Mouse (Mus musculus) right cerebral cortex, postnatal 4 days (tissue): Measurements from ENCODE around the gene 1810055G02Rik.

Experiments used
- DNase-seq: peaks from one replicate; pipeline ENCODE4 v3.0.0-alpha.2; 2022

The 1810055G02Rik gene

GRCm38 (mm10) chr19:3695471-3695870 lies 12.6 kb upstream of the 1810055G02Rik start:
- DNase-seq = no peak

- DNase-seq = no peak
Measured at GRCm38 (mm10) chr19:3695976-3696375, 12.1 kb upstream of the 1810055G02Rik start.

DNA sequence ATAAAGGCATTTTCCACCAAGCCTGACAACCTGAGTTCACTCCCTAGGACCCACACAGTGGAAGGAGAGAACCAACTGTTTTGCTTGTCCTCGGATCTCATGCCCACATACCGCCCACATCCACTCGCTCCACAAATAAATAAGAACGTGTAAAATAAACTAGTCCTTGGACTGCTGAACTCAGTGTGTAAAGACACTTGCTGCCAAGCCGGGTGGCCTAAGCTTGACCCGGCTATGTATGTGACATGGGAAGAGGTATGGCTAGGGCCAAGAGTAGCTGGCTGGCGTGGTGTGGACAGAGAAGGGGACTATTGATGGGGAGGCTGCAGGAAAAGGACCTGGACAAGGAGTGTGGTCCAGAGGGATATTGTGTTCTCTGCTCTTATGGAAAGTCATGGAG lies 10.1 kb upstream of the 1810055G02Rik start:
- DNase-seq = no peak

GRCm38 (mm10) chr19:3699508-3700438 lies 8.3 kb upstream of the 1810055G02Rik start:
- peak; percentile 64 for DNase-seq

DNA sequence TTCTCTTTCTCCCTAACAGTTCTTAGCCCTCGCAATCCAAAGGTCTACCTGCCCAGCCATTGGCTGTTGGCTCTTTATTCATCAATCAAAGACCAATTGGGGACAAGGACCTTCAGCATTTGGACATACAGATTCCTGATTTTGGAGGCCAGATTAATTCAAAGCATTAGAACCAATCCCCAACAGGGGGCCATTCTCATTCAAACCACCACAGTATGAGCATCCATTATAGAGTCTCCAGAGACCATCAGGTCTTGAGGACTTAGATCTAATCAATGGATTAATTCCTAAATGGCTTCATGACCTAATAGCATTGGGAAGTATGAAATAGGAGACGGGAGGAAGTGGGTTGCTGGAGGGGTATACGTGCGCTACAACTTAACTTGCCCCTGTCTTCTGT lies 5.6 kb upstream of the 1810055G02Rik start:
- DNase-seq = no peak

GRCm38 (mm10) chr19:3706258-3706657 lies 1.8 kb upstream of the 1810055G02Rik start:
- no peak for DNase-seq

DNA sequence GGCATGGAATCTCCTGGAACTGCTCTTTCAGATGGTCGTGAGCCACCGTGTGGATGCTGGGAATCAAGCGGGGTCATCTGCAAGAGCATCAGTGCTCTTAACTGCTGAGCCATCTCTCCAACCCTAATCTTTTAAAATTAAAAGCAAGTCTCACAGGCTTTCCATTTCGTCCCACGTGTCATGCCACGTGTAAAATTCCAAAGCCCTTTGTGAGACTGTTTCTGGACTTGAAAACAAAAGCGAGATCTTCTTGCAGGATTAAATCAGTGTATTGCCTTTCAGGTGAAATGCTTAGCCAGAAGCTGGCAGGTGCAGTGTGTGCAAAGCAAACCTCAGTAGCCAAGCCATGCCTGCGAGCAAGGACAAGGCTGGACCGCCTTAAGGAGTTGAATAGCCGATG lies 540 bp upstream of the 1810055G02Rik start:
- DNase-seq = peak; percentile 16

- DNase-seq = no peak
Measured at GRCm38 (mm10) chr19:3709013-3709787, 1.1 kb downstream of the 1810055G02Rik start.

DNA sequence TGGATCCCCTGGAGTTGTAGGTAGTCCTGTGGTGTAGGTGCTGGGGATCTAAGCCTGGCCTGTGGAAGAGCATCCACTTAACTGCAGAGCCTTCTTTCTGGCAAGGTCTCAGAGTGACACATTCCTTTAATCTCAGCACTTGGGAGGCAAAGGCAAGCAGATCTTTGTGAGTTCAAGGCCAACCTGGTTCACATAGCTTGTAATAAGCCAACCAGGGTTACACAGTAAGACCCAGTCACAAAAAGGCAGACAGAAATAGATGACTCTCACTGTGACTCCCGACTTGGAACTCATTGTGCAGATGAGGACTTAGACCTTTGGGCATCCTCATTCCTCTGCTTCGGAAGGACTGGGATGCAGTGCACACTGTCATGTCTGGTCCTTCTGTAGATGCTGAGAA lies 2.3 kb downstream of the 1810055G02Rik start:
- DNase-seq = no peak

GRCm38 (mm10) chr19:3714381-3714780 lies 6.3 kb downstream of the 1810055G02Rik start:
- no peak for DNase-seq

GRCm38 (mm10) chr19:3718481-3719361 lies 10.6 kb downstream of the 1810055G02Rik start:
- DNase-seq = peak; percentile 66

DNA sequence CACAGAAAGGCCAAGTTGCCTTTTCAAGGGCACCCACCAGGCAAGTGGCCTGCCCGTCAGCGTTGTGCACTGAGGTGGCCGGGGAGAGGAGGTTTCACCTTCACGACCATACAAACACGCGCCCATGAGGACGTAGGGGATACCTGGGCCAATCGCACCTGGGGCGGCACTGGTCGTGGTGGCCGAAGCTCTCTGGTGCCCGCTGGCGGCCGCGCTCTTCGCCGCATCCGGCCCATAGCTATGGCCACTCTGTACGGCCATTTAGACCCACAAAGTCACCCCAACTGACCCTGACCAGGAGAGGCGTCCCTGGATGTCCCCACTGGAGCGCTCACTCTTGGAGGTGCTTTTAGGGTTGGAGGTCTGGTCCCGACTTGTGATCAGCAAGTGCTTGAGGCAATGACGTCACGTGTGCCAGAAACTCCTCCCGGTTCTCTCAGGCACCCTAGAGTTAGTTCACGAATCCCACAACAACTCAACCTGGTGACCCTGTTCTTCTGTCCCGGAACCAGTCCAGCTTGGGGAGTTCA lies 11.3 kb downstream of the 1810055G02Rik start:
- peak; percentile 49 for DNase-seq

DNA sequence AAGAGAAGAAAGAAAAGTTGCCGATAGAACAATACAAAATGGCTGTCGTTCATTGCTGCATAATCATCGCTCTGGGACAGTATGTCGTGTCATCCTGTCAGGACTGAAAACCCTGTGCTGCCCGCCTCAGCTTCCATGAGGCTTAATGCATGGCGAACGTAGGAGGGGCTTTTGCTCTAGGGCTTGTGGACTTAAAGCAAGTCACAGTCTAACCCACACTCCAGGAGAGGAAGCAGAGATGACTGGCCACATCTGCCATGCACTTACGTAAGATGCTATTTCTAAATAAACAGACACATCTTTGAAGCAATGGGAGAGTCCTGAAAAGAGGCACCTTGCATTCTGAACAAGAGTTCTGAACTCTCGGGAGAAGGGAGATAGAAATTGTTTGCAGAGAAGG lies 15.1 kb downstream of the 1810055G02Rik start:
- no peak for DNase-seq

DNA sequence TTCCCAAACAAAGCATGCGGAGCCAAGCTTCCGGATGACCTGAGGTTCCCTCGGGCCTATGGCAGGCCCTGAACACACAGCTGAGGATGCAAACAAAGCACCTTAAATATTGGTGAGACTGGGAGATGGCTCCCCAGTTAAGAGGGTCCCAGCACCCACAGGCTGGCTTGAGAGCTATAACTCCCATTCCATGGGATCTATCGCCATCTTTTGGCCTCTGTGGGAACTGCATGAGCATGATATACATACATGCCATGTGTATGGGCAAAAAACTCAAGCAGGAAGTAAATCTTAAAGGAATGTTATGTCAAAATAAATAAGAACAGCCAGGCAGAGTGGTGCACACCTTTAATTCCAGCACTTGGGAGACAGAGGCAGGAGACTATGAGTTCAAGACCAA lies 15.8 kb downstream of the 1810055G02Rik start:
- peak; percentile 49 for DNase-seq

- DNase-seq = peak; percentile 64
Measured at GRCm38 (mm10) chr19:3724779-3725178, 16.7 kb downstream of the 1810055G02Rik start.

- no peak for DNase-seq
Measured at GRCm38 (mm10) chr19:3728901-3729300, 20.8 kb downstream of the 1810055G02Rik start.

DNA sequence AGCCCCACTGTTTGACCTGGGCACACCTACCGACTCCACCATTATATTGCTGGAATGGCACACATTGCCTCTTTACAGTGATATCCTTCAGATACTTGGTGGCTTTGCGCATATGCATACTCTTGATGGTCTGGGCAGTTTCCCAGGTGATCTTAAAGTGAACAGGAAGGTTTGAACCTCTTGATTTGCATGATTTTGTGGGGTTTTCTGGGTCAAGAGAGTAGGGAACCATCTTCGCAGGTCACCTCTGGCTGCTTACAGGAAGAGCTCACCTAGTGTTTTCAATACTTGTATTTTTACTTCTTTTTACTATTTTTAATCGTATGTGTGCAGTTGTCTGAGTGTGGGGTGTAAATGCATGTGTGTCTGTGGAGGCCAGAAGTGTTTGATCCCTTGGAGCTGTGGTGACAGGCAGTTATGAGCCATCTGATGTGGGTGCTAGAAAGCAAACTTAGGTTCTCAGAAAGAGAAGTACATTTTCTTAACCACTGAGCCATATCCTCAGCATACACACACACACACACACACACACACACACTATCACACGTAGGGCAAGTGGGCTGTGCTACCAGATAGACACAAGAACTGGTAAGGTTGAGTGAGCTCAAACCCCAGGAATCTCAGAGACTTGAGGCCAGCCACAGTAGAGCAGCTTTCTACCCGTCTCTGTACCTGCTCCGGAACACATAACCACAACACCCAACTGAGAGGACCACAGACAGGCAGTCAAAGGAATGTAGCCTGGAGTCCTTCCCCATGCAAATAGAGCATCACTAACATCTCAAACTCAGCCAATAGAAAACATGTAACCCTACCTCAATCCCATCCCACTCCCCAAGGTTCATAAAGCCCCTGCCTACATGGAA lies 22.9 kb downstream of the 1810055G02Rik start:
- no peak for DNase-seq

- no peak for DNase-seq
Measured at GRCm38 (mm10) chr19:3736001-3736400, 27.9 kb downstream of the 1810055G02Rik start.

DNA sequence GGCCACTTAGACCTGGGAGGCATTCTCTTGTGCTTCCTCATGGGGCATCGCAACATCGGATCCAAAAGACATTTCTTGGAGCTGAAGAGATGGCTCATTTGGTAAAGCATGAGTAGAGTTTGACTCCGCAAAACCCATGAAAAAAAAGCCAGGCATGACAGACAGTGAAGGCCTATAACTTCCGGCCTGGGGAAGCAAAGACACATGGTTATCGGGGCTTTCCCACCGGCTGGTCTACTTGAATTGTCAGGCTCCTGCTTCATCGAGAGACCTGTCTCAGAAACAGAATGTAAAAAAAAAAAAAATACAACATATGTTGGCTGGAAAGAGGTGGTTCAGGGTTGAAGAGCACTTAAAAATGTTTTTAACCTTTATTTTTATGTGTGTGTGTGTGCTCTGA lies 31.6 kb downstream of the 1810055G02Rik start:
- no peak for DNase-seq

- no peak for DNase-seq
Measured at GRCm38 (mm10) chr19:3742716-3743115, 34.6 kb downstream of the 1810055G02Rik start.

GRCm38 (mm10) chr19:3743362-3743761 lies 35.3 kb downstream of the 1810055G02Rik start:
- no peak for DNase-seq
